Mouse (Mus musculus): ENCODE results near the gene Ncor1. TPM values are rescaled to one million over a fixed set of nuclear protein-coding genes. Genes with fewer than 3 reads are reported as not detected.
A peak's percentile ranks its signal among the peaks of the same experiment; 100 is the strongest.

Ncor1 gene
- polyA plus RNA-seq, 1 experiment: 127 TPM

- no peaks in the 10 kb centered on the region for H3K36me3 ChIP-seq (ENCODE audit: control insufficient read depth, insufficient read depth, low read length)
- peak; percentile 97 for DNase-seq
- peaks cover 20% of the 10 kb centered on the region for H3K4me1 ChIP-seq (ENCODE audit: control insufficient read depth, insufficient read depth, low read length)
- no peaks in the 10 kb centered on the region for H3K27me3 ChIP-seq (replicated peaks; ENCODE audit: control insufficient read depth, insufficient read depth, low read length)
- no peak overlapping the region for H3K4me3 ChIP-seq (ENCODE audit: insufficient read depth, low read depth, low read length)
- H3K27ac ChIP-seq (ENCODE audit: insufficient read depth, low read depth, low read length): peak overlapping the region; percentile 87
- TF ChIP-seq POLR2A (IDR thresholded peaks at IDR 0.05; ENCODE audit: low read depth, low read length): no peak
- TF ChIP-seq CTCF (conservative IDR thresholded peaks at IDR 0.05; ENCODE audit: insufficient read depth, insufficient read length, low read depth, low read length): no peak
- WGBS: 10% methylated on average over 6 of the region's 6 CpGs
Measured at GRCm38 (mm10) chr11:62494754-62495275, 36.5 kb upstream of the Ncor1 start.

- 99% methylated on average over 6 of the region's 6 CpGs for WGBS
- Histone ChIP-seq H3K27me3 (replicated peaks; ENCODE audit: control insufficient read depth, insufficient read depth, low read length) (no peaks in the 10 kb centered on the region), H3K36me3 (ENCODE audit: control insufficient read depth, insufficient read depth, low read length) (no peaks in the 10 kb centered on the region), H3K27ac (ENCODE audit: insufficient read depth, low read depth, low read length) (no peak overlapping the region), H3K4me1 (ENCODE audit: control insufficient read depth, insufficient read depth, low read length) (peaks cover 25% of the 10 kb centered on the region), H3K4me3 (ENCODE audit: insufficient read depth, low read depth, low read length) (no peak overlapping the region)
- TF ChIP-seq POLR2A (IDR thresholded peaks at IDR 0.05; ENCODE audit: low read depth, low read length): no peak
- no peak for TF ChIP-seq CTCF (conservative IDR thresholded peaks at IDR 0.05; ENCODE audit: insufficient read depth, insufficient read length, low read depth, low read length)
- DNase-seq: no peak
Measured at GRCm38 (mm10) chr11:62493701-62494100, 35.4 kb upstream of the Ncor1 start.

GRCm38 (mm10) chr11:62487540-62488350 lies 29.4 kb upstream of the Ncor1 start:
- peak; percentile 91 for DNase-seq
- Histone ChIP-seq H3K4me1 (ENCODE audit: control insufficient read depth, insufficient read depth, low read length) (peaks cover 22% of the 10 kb centered on the region), H3K27me3 (replicated peaks; ENCODE audit: control insufficient read depth, insufficient read depth, low read length) (no peaks in the 10 kb centered on the region), H3K36me3 (ENCODE audit: control insufficient read depth, insufficient read depth, low read length) (no peaks in the 10 kb centered on the region), H3K27ac (ENCODE audit: insufficient read depth, low read depth, low read length) (peak overlapping the region; percentile 88), H3K4me3 (ENCODE audit: insufficient read depth, low read depth, low read length) (no peak overlapping the region)
- WGBS: 77% methylated on average over 10 of the region's 10 CpGs
- no peak for TF ChIP-seq CTCF (conservative IDR thresholded peaks at IDR 0.05; ENCODE audit: insufficient read depth, insufficient read length, low read depth, low read length)
- no peak for TF ChIP-seq POLR2A (IDR thresholded peaks at IDR 0.05; ENCODE audit: low read depth, low read length)

GRCm38 (mm10) chr11:62486949-62487348 lies 28.6 kb upstream of the Ncor1 start:
- Histone ChIP-seq H3K4me3 (ENCODE audit: insufficient read depth, low read depth, low read length) (no peak overlapping the region), H3K36me3 (ENCODE audit: control insufficient read depth, insufficient read depth, low read length) (no peaks in the 10 kb centered on the region), H3K27ac (ENCODE audit: insufficient read depth, low read depth, low read length) (no peak overlapping the region), H3K4me1 (ENCODE audit: control insufficient read depth, insufficient read depth, low read length) (peaks cover 22% of the 10 kb centered on the region), H3K27me3 (replicated peaks; ENCODE audit: control insufficient read depth, insufficient read depth, low read length) (no peaks in the 10 kb centered on the region)
- DNase-seq: no peak
- 70% methylated on average over 1 of the region's 1 CpGs for WGBS
- TF ChIP-seq CTCF (conservative IDR thresholded peaks at IDR 0.05; ENCODE audit: insufficient read depth, insufficient read length, low read depth, low read length) (no peak), POLR2A (IDR thresholded peaks at IDR 0.05; ENCODE audit: low read depth, low read length) (no peak)

GRCm38 (mm10) chr11:62479581-62479980 lies 21.2 kb upstream of the Ncor1 start:
- Histone ChIP-seq H3K4me3 (ENCODE audit: insufficient read depth, low read depth, low read length) (no peak overlapping the region), H3K36me3 (ENCODE audit: control insufficient read depth, insufficient read depth, low read length) (no peaks in the 10 kb centered on the region; the same call in 1 of the 2 replicates), H3K4me1 (ENCODE audit: control insufficient read depth, insufficient read depth, low read length) (peaks cover 9% of the 10 kb centered on the region; the same call in 1 of the 2 replicates), H3K27ac (ENCODE audit: insufficient read depth, low read depth, low read length) (peak overlapping the region; percentile 47; the same call in 1 of the 2 replicates), H3K27me3 (replicated peaks; ENCODE audit: control insufficient read depth, insufficient read depth, low read length) (no peaks in the 10 kb centered on the region)
- DNase-seq: peak; percentile 80
- 61% methylated on average over 5 of the region's 5 CpGs for WGBS
- TF ChIP-seq CTCF (conservative IDR thresholded peaks at IDR 0.05; ENCODE audit: insufficient read depth, insufficient read length, low read depth, low read length) (no peak), POLR2A (IDR thresholded peaks at IDR 0.05; ENCODE audit: low read depth, low read length) (no peak)

GRCm38 (mm10) chr11:62478931-62479330 lies 20.6 kb upstream of the Ncor1 start:
- TF ChIP-seq CTCF (conservative IDR thresholded peaks at IDR 0.05; ENCODE audit: insufficient read depth, insufficient read length, low read depth, low read length): no peak
- peaks cover 9% of the 10 kb centered on the region; the same call in 1 of the 2 replicates for H3K4me1 ChIP-seq (ENCODE audit: control insufficient read depth, insufficient read depth, low read length)
- no peaks in the 10 kb centered on the region for H3K27me3 ChIP-seq (replicated peaks; ENCODE audit: control insufficient read depth, insufficient read depth, low read length)
- no peak overlapping the region for H3K4me3 ChIP-seq (ENCODE audit: insufficient read depth, low read depth, low read length)
- peak overlapping the region; percentile 52 for H3K27ac ChIP-seq (ENCODE audit: insufficient read depth, low read depth, low read length)
- peak; percentile 87 for DNase-seq
- 42% methylated on average over 6 of the region's 6 CpGs for WGBS
- no peaks in the 10 kb centered on the region; the same call in 1 of the 2 replicates for H3K36me3 ChIP-seq (ENCODE audit: control insufficient read depth, insufficient read depth, low read length)

GRCm38 (mm10) chr11:62476156-62476555 lies 17.8 kb upstream of the Ncor1 start:
- Histone ChIP-seq H3K4me3 (ENCODE audit: insufficient read depth, low read depth, low read length) (no peak overlapping the region), H3K27ac (ENCODE audit: insufficient read depth, low read depth, low read length) (no peak overlapping the region), H3K27me3 (replicated peaks; ENCODE audit: control insufficient read depth, insufficient read depth, low read length) (no peaks in the 10 kb centered on the region), H3K36me3 (ENCODE audit: control insufficient read depth, insufficient read depth, low read length) (no peaks in the 10 kb centered on the region; the same call in 1 of the 2 replicates), H3K4me1 (ENCODE audit: control insufficient read depth, insufficient read depth, low read length) (peaks cover 12% of the 10 kb centered on the region; the same call in 1 of the 2 replicates)
- TF ChIP-seq CTCF (conservative IDR thresholded peaks at IDR 0.05; ENCODE audit: insufficient read depth, insufficient read length, low read depth, low read length) (no peak), POLR2A (IDR thresholded peaks at IDR 0.05; ENCODE audit: low read depth, low read length) (no peak)
- WGBS: 73% methylated on average over 4 of the region's 4 CpGs
- DNase-seq: no peak

Measured in kidney, adult 2 months (tissue).